Mouse (Mus musculus) yolk sac, embryonic 10.5 days (tissue): ENCODE data around the gene Aacs.
"Not testable (repeated sequence)": the region's sequence is repeated elsewhere in the genome, so short reads cannot be mapped to it uniquely, and the experiment has no call there.

Source experiments
- DNase-seq: peaks from one replicate; pipeline ENCODE4 v3.0.0-alpha.2; 2017; ENCODE audit warnings: low spot score

Aacs gene

DNA sequence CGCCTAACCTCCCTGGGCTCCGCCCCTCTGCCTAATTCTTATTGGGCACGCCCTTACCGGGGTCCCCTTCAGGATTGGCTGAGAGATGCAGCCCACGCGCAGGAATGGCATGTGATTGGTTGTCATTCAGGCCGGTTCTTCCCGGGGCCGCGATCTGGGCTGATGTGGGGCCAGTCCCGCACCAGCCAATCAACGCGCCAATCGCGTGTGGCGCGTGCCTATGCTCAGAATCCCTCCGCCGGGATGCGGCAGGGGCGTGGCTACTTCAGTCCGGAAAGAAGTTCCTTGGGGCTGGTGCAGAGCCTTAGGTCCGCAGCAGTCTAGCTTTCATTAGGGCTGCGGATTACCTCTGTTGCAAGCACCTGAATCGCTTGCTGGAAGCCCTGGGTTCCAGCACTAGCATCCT, 9.9 kb upstream of the Aacs start:
- DNase-seq, result peak; percentile 97

DNA sequence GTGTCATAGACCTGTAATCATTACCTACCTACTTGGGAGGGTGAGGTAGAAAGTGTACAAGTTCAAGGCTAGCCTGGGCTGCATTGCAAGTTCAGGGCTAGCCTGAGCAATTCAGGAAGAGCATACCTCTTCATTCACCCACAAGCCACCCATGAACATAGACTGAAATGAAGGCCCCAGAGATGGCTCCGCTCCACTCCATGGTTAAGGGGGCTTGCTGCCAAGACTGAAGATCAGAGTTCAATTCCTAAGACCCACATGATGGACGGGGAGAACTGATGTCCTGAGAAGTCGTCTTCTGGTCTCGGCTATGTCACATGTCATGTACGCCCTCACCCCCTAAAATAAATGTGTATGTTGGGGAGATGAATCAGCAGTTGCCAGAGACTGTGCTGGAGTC, 9.1 kb upstream of the Aacs start:
- DNase-seq, result no peak

GRCm38 (mm10) chr5:125467261-125467660, 8.4 kb upstream of the Aacs start:
- DNase-seq, result peak; percentile 41

DNA sequence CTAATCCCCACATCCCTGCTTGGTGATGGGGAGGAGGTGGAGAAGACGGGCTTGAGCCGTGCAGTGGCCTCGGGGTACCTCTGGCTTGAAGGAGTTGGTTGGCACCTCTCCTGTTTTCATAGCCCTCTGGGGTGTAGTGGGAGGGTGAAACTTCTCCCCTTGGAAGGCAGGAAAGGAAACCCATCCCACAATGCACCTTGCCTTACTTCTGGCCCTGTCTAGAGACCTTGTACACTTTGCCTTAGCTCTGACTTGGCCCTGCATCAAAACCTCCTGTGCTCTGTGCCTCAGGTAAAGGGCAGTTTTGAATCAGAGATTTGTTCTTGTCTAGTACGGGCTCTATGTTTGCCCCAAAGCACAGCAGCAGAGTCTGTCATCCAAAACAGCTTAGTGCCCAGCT, 4.9 kb upstream of the Aacs start:
- DNase-seq, result no peak

DNA sequence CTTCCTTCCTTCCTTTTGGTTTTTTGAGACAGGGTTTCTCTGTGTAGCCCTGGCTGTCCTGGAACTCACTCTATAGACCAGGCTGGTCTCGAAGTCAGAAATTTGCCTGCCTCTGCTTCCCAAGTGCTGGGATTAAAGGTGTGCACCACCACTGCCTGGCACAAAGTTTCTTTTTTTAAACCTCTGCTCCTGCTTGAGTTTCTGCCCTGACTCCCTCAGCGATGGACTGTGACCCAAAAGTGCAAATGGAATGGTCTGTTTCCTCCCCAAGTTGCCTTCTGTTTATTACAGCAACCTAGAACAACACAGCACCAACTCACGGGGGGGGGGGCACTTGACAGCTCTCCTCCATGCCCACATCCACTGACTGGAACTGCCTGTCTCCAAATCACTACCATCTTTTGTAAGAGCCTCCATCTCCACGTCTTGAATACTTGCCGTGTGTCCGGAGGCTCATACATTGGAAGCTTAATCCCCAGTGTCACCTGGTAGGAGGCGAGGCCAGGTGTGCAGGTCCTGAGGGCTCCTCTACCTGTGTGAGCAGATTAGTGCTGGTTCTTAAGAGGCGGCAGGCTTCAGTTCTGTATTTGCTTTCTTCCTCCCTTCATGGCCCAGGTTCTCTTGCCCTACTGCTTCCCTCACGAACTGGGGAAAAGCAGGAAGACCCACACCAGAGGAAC, 2.7 kb upstream of the Aacs start:
- no peak for DNase-seq

- peak; percentile 15 for DNase-seq
These were observed 584 bp upstream of the Aacs start for GRCm38 (mm10) chr5:125475030-125475429.

GRCm38 (mm10) chr5:125476286-125476625, 642 bp downstream of the Aacs start:
- peak; percentile 17 for DNase-seq

DNA sequence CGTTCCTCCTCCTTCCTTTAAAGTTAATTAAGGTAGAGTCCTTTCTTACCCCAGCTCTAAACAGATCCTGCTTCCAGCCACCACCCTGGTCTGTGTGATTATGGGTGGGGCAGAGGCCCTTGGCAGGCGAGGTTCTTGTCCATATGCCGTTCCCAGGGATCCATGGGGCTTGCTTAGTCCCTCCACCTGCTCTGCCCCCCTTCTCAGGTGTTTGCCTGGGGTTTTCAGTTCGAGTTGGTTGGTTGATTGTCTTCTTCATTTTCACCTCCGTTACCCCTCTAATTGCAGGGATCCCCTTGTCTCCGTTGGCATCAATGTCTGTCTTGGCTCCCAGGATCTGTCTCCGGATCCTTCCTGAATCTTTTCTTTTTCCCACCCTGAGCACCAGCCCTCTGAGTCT, 1.2 kb downstream of the Aacs start:
- no peak for DNase-seq

DNA sequence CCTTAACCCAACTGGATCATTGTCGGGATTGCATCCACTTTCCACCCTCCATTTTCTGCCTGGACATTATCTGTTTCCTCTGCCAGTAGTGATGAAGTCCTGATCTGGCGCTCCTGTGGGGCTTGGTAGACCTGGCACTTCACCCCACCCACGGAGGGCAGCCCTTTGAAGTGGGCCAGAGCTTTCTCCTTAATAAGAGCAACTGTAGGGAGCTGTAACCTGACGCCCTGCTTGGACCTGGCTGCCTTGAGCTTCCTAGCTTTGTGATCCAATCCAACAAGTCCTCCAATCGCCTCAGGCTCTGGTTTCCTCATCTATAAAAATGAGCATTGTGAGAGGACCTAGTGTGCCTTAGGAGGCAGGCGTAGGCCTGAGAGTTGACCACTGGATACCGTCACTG, 1.9 kb downstream of the Aacs start:
- no peak for DNase-seq

DNA sequence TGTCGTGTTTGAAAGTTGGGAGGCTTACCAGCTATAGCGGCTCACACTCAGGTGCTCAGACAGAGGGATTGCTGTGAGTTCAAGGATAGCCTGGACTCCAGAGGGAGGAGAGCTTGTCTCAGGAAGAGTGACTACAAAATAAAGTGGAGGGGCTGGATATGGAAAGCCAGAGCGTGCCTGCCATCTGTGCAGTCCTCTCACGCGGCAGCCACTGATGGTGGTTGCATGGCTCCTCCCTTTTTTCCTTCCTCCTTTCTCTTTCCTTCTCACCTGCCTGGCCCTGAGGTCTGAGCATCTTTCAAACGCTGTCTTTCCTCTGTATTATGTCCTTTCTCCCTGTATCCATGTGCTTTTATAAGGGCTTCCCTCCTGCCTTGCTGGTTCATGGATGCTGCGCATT, 2.4 kb downstream of the Aacs start:
- DNase-seq, result no peak

GRCm38 (mm10) chr5:125479376-125479775, 3.8 kb downstream of the Aacs start:
- no peak for DNase-seq

GRCm38 (mm10) chr5:125480434-125481231, 5.0 kb downstream of the Aacs start:
- DNase-seq, result no peak

- no peak for DNase-seq
These were observed 6.9 kb downstream of the Aacs start for GRCm38 (mm10) chr5:125482474-125482873.

DNA sequence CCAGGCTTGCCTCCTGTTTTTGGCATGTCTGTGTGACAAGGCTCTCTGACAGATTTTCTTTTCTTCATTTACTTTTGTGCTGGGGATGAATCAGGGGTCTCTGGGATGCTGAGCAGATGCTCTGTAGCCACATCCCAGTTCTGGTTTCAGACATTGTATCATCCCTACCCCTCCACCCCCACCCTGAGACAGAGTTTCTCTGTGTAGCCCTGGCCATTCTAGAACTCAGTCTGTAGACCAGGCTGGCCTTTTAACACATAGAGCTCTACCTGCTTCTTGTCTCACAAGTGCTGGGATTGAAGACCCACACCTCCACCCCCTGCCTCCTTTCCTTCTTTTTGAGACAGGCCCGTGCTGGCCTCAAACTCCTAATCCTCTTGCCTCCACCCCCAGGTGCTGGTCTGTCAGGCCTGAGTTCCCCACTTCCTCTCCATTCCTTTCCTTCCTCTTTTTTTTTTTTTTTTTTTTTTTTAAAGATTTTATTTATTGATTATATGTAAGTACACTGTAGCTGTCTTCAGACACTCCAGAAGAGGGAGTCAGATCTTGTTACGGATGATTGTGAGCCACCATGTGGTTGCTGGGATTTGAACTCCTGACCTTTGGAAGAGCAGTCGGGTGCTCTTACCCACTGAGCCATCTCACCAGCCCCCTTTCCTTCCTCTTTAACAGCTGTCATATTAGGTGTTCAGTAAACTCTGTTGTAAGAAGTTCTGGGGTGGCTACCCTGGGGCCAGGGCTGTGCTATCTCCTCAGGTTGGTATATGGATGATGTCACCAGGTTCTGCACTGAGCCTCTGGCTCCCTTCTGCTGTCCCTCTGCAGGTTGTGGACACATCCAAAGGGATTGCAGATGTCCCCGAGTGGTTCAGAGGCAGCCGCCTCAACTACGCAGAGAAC, 8.3 kb downstream of the Aacs start:
- no peak for DNase-seq

GRCm38 (mm10) chr5:125485031-125485778, 9.6 kb downstream of the Aacs start:
- DNase-seq, result no peak

DNA sequence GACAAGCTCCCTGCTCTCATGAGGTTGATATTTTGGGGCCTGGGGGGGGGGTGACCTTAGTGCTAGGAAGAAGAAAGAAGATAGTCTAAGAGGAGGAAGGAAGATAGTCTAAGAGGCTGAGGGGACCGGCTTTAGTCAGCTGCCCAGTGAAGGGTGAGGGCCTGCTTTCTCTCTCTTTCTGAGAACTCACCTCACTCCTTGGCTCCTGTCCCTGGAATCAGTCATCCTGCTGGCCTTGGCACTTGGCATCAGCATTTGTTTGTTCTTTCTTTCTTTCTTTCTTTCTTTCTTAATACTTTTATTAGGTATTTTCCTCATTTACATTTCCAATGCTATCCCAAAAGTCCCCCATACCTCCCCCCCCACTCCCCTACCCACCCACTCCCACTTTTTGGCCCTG, 10.5 kb downstream of the Aacs start:
- no peak for DNase-seq

GRCm38 (mm10) chr5:125487375-125488115, 11.9 kb downstream of the Aacs start:
- DNase-seq, result no peak

- DNase-seq, result no peak
These were observed 12.5 kb downstream of the Aacs start for GRCm38 (mm10) chr5:125488116-125488455.

GRCm38 (mm10) chr5:125488953-125489352, 13.3 kb downstream of the Aacs start:
- DNase-seq, result not testable (repeated sequence)

- DNase-seq, result no peak
These were observed 15.5 kb downstream of the Aacs start for GRCm38 (mm10) chr5:125491107-125491506.

- no peak for DNase-seq
These were observed 16.9 kb downstream of the Aacs start for GRCm38 (mm10) chr5:125492379-125493092.
